Mouse (Mus musculus) embryonic facial prominence, embryonic 15.5 days (tissue): ENCODE data around the gene Lmtk2. TPM values are rescaled to one million over a fixed set of nuclear protein-coding genes. Genes with fewer than 3 reads are reported as not detected.

Source experiments
- ATAC-seq: fragments of 200-750 bp; cut with Nextera tagmentation; 2 replicates; pipeline ENCODE4 v1.8.0; 2017; ENCODE audit warnings: low read depth, moderate TSS enrichment; ENCODE audit not compliant: insufficient number of reproducible peaks, low FRiP score, low TSS enrichment
- H3K27ac ChIP-seq: fragments of 300-500 bp; sonication (generic); replicated peaks from 2 replicates; pipeline ENCODE4 v1.5.1; 2015; ENCODE audit warnings: mild to moderate bottlenecking, inconsistent platforms
- H3K27me3 ChIP-seq: fragments of 300-500 bp; sonication (generic); 2 replicates; pipeline ENCODE4 v1.6.1; 2015; ENCODE audit warnings: inconsistent platforms
- H3K36me3 ChIP-seq: fragments of 300-500 bp; sonication (generic); 2 replicates; pipeline ENCODE4 v1.6.1; 2015; ENCODE audit warnings: mild to moderate bottlenecking, inconsistent platforms
- H3K4me1 ChIP-seq: fragments of 300-500 bp; sonication (generic); 2 replicates; pipeline ENCODE4 v1.6.1; 2015; ENCODE audit warnings: inconsistent platforms
- H3K4me2 ChIP-seq: fragments of 300-500 bp; sonication (generic); replicated peaks from 2 replicates; pipeline ENCODE4 v1.6.1; 2015; ENCODE audit warnings: mild to moderate bottlenecking, inconsistent platforms
- H3K4me3 ChIP-seq: fragments of 300-500 bp; sonication (generic); replicated peaks from 2 replicates; pipeline ENCODE4 v1.5.1; 2015; ENCODE audit warnings: mild to moderate bottlenecking, inconsistent platforms
- H3K9ac ChIP-seq: fragments of 300-500 bp; sonication (generic); 2 replicates; pipeline ENCODE4 v1.6.1; 2015; ENCODE audit warnings: inconsistent platforms
- H3K9me3 ChIP-seq: fragments of 300-500 bp; sonication (generic); replicated peaks from 2 replicates; pipeline ENCODE4 v1.6.1; 2016; ENCODE audit warnings: inconsistent platforms
- WGBS: fragments of 180-500 bp; shearing (Covaris S2); methylation state at CpG from one replicate; pipeline ENCODE4 v1.1.7; 2015; 5-methylcytosine and 5-hydroxymethylcytosine counted together
- polyA plus RNA-seq: library from polyadenylated mRNA; unstranded; fragments of >200 nt; fragmentation: Nextera tagmentation; extraction: Ambion mirVana; gene quantifications from 2 replicates; pipeline ENCODE4 v1.2.1, GENCODE M21; 2015

The Lmtk2 gene
- polyA plus RNA-seq, 1 experiment from 2014 or later = 4.5 TPM

- no peak overlapping the region for H3K9ac ChIP-seq
- no peak overlapping the region for H3K4me3 ChIP-seq
- no peaks in the 10 kb centered on the region for H3K4me1 ChIP-seq
- 58% methylated on average over 4 of the region's 4 CpGs for WGBS
- no peak overlapping the region for H3K4me2 ChIP-seq
- no peaks in the 10 kb centered on the region for H3K9me3 ChIP-seq
- no peak for ATAC-seq
- H3K36me3 ChIP-seq = no peaks in the 10 kb centered on the region
- no peak overlapping the region for H3K27ac ChIP-seq
- no peaks in the 10 kb centered on the region for H3K27me3 ChIP-seq
These were observed 16.0 kb upstream of the Lmtk2 start for GRCm38 (mm10) chr5:144084271-144084670.

- 72% methylated on average over 6 of the region's 6 CpGs for WGBS
- Histone ChIP-seq H3K27ac (no peak overlapping the region), H3K4me1 (no peaks in the 10 kb centered on the region), H3K9me3 (no peaks in the 10 kb centered on the region), H3K27me3 (no peaks in the 10 kb centered on the region), H3K4me2 (no peak overlapping the region), H3K36me3 (no peaks in the 10 kb centered on the region), H3K9ac (no peak overlapping the region), H3K4me3 (no peak overlapping the region)
- ATAC-seq = no peak
These were observed 14.5 kb upstream of the Lmtk2 start for GRCm38 (mm10) chr5:144085696-144086095.

GRCm38 (mm10) chr5:144086494-144086893, 13.7 kb upstream of the Lmtk2 start:
- Histone ChIP-seq H3K27ac (no peak overlapping the region), H3K4me1 (no peaks in the 10 kb centered on the region), H3K9ac (no peak overlapping the region), H3K27me3 (no peaks in the 10 kb centered on the region), H3K36me3 (no peaks in the 10 kb centered on the region), H3K4me2 (no peak overlapping the region), H3K4me3 (no peak overlapping the region), H3K9me3 (no peaks in the 10 kb centered on the region)
- WGBS = 62% methylated on average over 2 of the region's 2 CpGs
- ATAC-seq = no peak

GRCm38 (mm10) chr5:144088354-144088753, 11.9 kb upstream of the Lmtk2 start:
- Histone ChIP-seq H3K4me1 (no peaks in the 10 kb centered on the region), H3K9ac (no peak overlapping the region), H3K36me3 (no peaks in the 10 kb centered on the region), H3K4me2 (no peak overlapping the region), H3K27me3 (no peaks in the 10 kb centered on the region), H3K9me3 (no peaks in the 10 kb centered on the region), H3K27ac (no peak overlapping the region), H3K4me3 (no peak overlapping the region)
- 83% methylated on average over 2 of the region's 2 CpGs for whole genome bisulfite sequencing
- ATAC-seq = no peak

GRCm38 (mm10) chr5:144095461-144095970, 4.7 kb upstream of the Lmtk2 start:
- Histone ChIP-seq H3K4me3 (no peak overlapping the region), H3K4me2 (no peak overlapping the region), H3K9ac (no peak overlapping the region), H3K27ac (no peak overlapping the region), H3K9me3 (no peaks in the 10 kb centered on the region), H3K4me1 (0 out of 2 replicates have a peak, but pooled peaks cover 4% of the 10 kb centered on the region), H3K27me3 (peaks cover 8% of the 10 kb centered on the region; the same call in 1 of the 2 replicates), H3K36me3 (no peaks in the 10 kb centered on the region)
- no peak for ATAC-seq
- 72% methylated on average over 6 of the region's 6 CpGs for WGBS

- H3K27ac ChIP-seq = no peak overlapping the region
- H3K4me1 ChIP-seq = 0 out of 2 replicates have a peak, but pooled peaks cover 11% of the 10 kb centered on the region
- no peak overlapping the region for H3K4me2 ChIP-seq
- H3K9me3 ChIP-seq = no peaks in the 10 kb centered on the region
- H3K27me3 ChIP-seq = peaks cover 8% of the 10 kb centered on the region; the same call in 1 of the 2 replicates
- 49% methylated on average over 16 of the region's 16 CpGs for WGBS
- H3K36me3 ChIP-seq = no peaks in the 10 kb centered on the region
- H3K4me3 ChIP-seq = no peak overlapping the region
- H3K9ac ChIP-seq = no peak overlapping the region
- no peak for ATAC-seq
These were observed 2.2 kb upstream of the Lmtk2 start for GRCm38 (mm10) chr5:144097902-144098639.

- H3K4me2 ChIP-seq = no peak overlapping the region
- 18% methylated on average over 8 of the region's 8 CpGs for WGBS
- no peak for ATAC-seq
- H3K4me1 ChIP-seq = 0 out of 2 replicates have a peak, but pooled peaks cover 14% of the 10 kb centered on the region
- no peak overlapping the region for H3K9ac ChIP-seq
- H3K9me3 ChIP-seq = no peaks in the 10 kb centered on the region
- H3K27ac ChIP-seq = no peak overlapping the region
- H3K27me3 ChIP-seq = peaks cover 8% of the 10 kb centered on the region; the same call in 1 of the 2 replicates
- H3K36me3 ChIP-seq = no peaks in the 10 kb centered on the region
- H3K4me3 ChIP-seq = no peak overlapping the region
These were observed 1.7 kb upstream of the Lmtk2 start for GRCm38 (mm10) chr5:144098640-144098929.

- Histone ChIP-seq H3K27ac (no peak overlapping the region), H3K4me3 (peak overlapping the region; percentile 68), H3K9ac (peak overlapping the region; percentile 53), H3K9me3 (no peaks in the 10 kb centered on the region), H3K27me3 (peaks cover 8% of the 10 kb centered on the region; the same call in 1 of the 2 replicates), H3K36me3 (no peaks in the 10 kb centered on the region), H3K4me1 (0 out of 2 replicates have a peak, but pooled peaks cover 14% of the 10 kb centered on the region), H3K4me2 (peak overlapping the region; percentile 90)
- 2% methylated on average over 20 of the region's 20 CpGs for WGBS
- no peak for ATAC-seq
These were observed 712 bp downstream of the Lmtk2 start for GRCm38 (mm10) chr5:144100948-144101347.

- no peak for ATAC-seq
- no peak overlapping the region for H3K9ac ChIP-seq
- H3K9me3 ChIP-seq = no peaks in the 10 kb centered on the region
- no peak overlapping the region for H3K4me3 ChIP-seq
- H3K4me1 ChIP-seq = peaks cover 10% of the 10 kb centered on the region; the same call in 1 of the 2 replicates
- H3K27me3 ChIP-seq = no peaks in the 10 kb centered on the region
- H3K36me3 ChIP-seq = no peaks in the 10 kb centered on the region
- 66% methylated on average over 9 of the region's 9 CpGs for WGBS
- H3K4me2 ChIP-seq = no peak overlapping the region
- H3K27ac ChIP-seq = no peak overlapping the region
These were observed 4.8 kb downstream of the Lmtk2 start for GRCm38 (mm10) chr5:144105070-144105469.

- Histone ChIP-seq H3K27ac (no peak overlapping the region), H3K27me3 (no peaks in the 10 kb centered on the region), H3K9ac (no peak overlapping the region), H3K4me2 (no peak overlapping the region), H3K36me3 (no peaks in the 10 kb centered on the region), H3K4me3 (no peak overlapping the region), H3K9me3 (no peaks in the 10 kb centered on the region), H3K4me1 (peaks cover 10% of the 10 kb centered on the region; the same call in 1 of the 2 replicates)
- 77% methylated on average over 6 of the region's 6 CpGs for WGBS
- no peak for ATAC-seq
These were observed 5.4 kb downstream of the Lmtk2 start for GRCm38 (mm10) chr5:144105471-144106129.

- no peak overlapping the region for H3K4me3 ChIP-seq
- WGBS = 91% methylated on average over 3 of the region's 3 CpGs
- H3K4me2 ChIP-seq = no peak overlapping the region
- H3K4me1 ChIP-seq = peaks cover 9% of the 10 kb centered on the region; the same call in 1 of the 2 replicates
- no peak overlapping the region for H3K9ac ChIP-seq
- no peak overlapping the region for H3K27ac ChIP-seq
- H3K36me3 ChIP-seq = no peaks in the 10 kb centered on the region
- no peak for ATAC-seq
- H3K9me3 ChIP-seq = no peaks in the 10 kb centered on the region
- H3K27me3 ChIP-seq = no peaks in the 10 kb centered on the region
These were observed 5.9 kb downstream of the Lmtk2 start for GRCm38 (mm10) chr5:144106130-144106510.
